Mouse (Mus musculus): Measurements from ENCODE around the gene Fam213a.

DNA sequence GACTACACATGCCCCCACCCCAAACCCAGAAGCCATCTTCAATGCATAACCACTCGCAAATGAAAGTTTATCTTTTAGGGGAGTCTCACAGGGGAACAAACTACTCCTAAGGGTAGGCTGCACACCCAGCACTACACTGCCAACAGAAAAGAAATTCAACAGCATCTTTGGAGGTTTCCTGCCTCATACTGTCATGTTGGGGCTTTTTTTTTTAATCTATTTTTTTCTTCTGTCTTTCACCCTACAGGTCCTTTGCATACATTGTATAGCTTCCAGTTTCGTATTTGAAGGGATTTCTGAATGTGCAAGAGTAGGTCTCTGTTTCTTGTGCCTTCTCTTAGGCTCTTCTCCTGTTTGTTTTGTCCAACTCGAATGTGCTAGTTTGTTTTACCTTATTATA, 61.3 kb downstream of the Fam213a start:
- no peak for TF ChIP-seq MYOG (IDR thresholded peaks at IDR 0.05; ENCODE audit: control insufficient read depth, extremely low read depth, insufficient read length)
- TF ChIP-seq MYOD1 (IDR thresholded peaks at IDR 0.05; ENCODE audit: control insufficient read depth, insufficient read length, low read depth): no peak
- TF ChIP-seq CTCF (IDR thresholded peaks at IDR 0.05; ENCODE audit: control insufficient read depth, insufficient read depth, insufficient read length): no peak
- no peak for TF ChIP-seq MAX (IDR thresholded peaks at IDR 0.05)
- no peak for TF ChIP-seq USF1 (IDR thresholded peaks at IDR 0.05; ENCODE audit: low read depth)
- no peak for TF ChIP-seq CEBPB (IDR thresholded peaks at IDR 0.05; ENCODE audit: low read depth)
- no peak for TF ChIP-seq FOSL1 (IDR thresholded peaks at IDR 0.05; ENCODE audit: insufficient read depth, low read length, poor library complexity, severe bottlenecking)
